Mouse (Mus musculus): ENCODE data around the gene Inka1. TPM values are rescaled to one million over a fixed set of nuclear protein-coding genes. Genes with fewer than 3 reads are reported as not detected.
"Not testable (repeated sequence)": the region's sequence is repeated elsewhere in the genome, so short reads cannot be mapped to it uniquely, and the experiment has no call there.

Inka1 gene
- polyA plus RNA-seq, 1 experiment from 2014 or later, result 27.6 TPM

GRCm38 (mm10) chr9:108017127-108017526, 31.4 kb upstream of the Inka1 start:
- Histone ChIP-seq H3K9me3 (ENCODE audit: control insufficient read depth, low read length) (no peaks in the 10 kb centered on the region), H3K9ac (ENCODE audit: low read length) (no peak overlapping the region), H3K4me2 (replicated peaks; ENCODE audit: low read depth) (no peak overlapping the region), H3K27me3 (ENCODE audit: control insufficient read depth, insufficient read depth, low read length) (no peaks in the 10 kb centered on the region), H3K27ac (replicated peaks) (no peak overlapping the region), H3K4me1 (replicated peaks; ENCODE audit: control insufficient read depth, insufficient read depth) (no peaks in the 10 kb centered on the region), H3K4me3 (ENCODE audit: low read depth, low read length) (no peak overlapping the region), H3K36me3 (ENCODE audit: control insufficient read depth, insufficient read depth, low read length) (no peaks in the 10 kb centered on the region; the same call in 1 of the 2 replicates)
- no peak for ATAC-seq (ENCODE audit: low FRiP score, low TSS enrichment)
- no peak for DNase-seq (ENCODE audit: low spot score)
- TF ChIP-seq EP300 (optimal IDR thresholded peaks at IDR 0.05), result no peak
- TF ChIP-seq CTCF (IDR thresholded peaks at IDR 0.05; ENCODE audit: low read depth), result no peak
- WGBS, result 80% methylated on average over 3 of the region's 3 CpGs

- not testable (repeated sequence) for H3K4me3 ChIP-seq (ENCODE audit: low read depth, low read length); H3K4me1 ChIP-seq (replicated peaks; ENCODE audit: control insufficient read depth, insufficient read depth); H3K36me3 ChIP-seq (ENCODE audit: control insufficient read depth, insufficient read depth, low read length); DNase-seq (ENCODE audit: low spot score); H3K27ac ChIP-seq (replicated peaks); H3K9me3 ChIP-seq (ENCODE audit: control insufficient read depth, low read length); H3K9ac ChIP-seq (ENCODE audit: low read length); H3K27me3 ChIP-seq (ENCODE audit: control insufficient read depth, insufficient read depth, low read length); ATAC-seq (ENCODE audit: low FRiP score, low TSS enrichment); H3K4me2 ChIP-seq (replicated peaks; ENCODE audit: low read depth)
- peak; percentile 39 for TF ChIP-seq CTCF (IDR thresholded peaks at IDR 0.05; ENCODE audit: low read depth)
- 100% methylated on average over 2 of the region's 2 CpGs for WGBS
Observed at GRCm38 (mm10) chr9:108013577-108013976, 27.9 kb upstream of the Inka1 start.

GRCm38 (mm10) chr9:108010385-108010784, 24.7 kb upstream of the Inka1 start:
- Histone ChIP-seq H3K4me2 (replicated peaks; ENCODE audit: low read depth) (no peak overlapping the region), H3K4me1 (replicated peaks; ENCODE audit: control insufficient read depth, insufficient read depth) (no peaks in the 10 kb centered on the region), H3K4me3 (ENCODE audit: low read depth, low read length) (no peak overlapping the region), H3K27ac (replicated peaks) (no peak overlapping the region), H3K9me3 (ENCODE audit: control insufficient read depth, low read length) (no peaks in the 10 kb centered on the region), H3K27me3 (ENCODE audit: control insufficient read depth, insufficient read depth, low read length) (no peaks in the 10 kb centered on the region), H3K9ac (ENCODE audit: low read length) (no peak overlapping the region), H3K36me3 (ENCODE audit: control insufficient read depth, insufficient read depth, low read length) (no peaks in the 10 kb centered on the region)
- TF ChIP-seq EP300 (optimal IDR thresholded peaks at IDR 0.05), result no peak
- no peak for TF ChIP-seq CTCF (IDR thresholded peaks at IDR 0.05; ENCODE audit: low read depth)
- ATAC-seq (ENCODE audit: low FRiP score, low TSS enrichment) (no peak), DNase-seq (ENCODE audit: low spot score) (no peak)

GRCm38 (mm10) chr9:108008041-108008440, 22.4 kb upstream of the Inka1 start:
- Histone ChIP-seq H3K4me3 (ENCODE audit: low read depth, low read length) (no peak overlapping the region), H3K36me3 (ENCODE audit: control insufficient read depth, insufficient read depth, low read length) (no peaks in the 10 kb centered on the region), H3K27me3 (ENCODE audit: control insufficient read depth, insufficient read depth, low read length) (no peaks in the 10 kb centered on the region), H3K4me1 (replicated peaks; ENCODE audit: control insufficient read depth, insufficient read depth) (no peaks in the 10 kb centered on the region), H3K9me3 (ENCODE audit: control insufficient read depth, low read length) (no peaks in the 10 kb centered on the region), H3K27ac (replicated peaks) (0 out of 2 replicates have a peak overlapping the region, but pooled peaks have one; percentile 8), H3K9ac (ENCODE audit: low read length) (no peak overlapping the region), H3K4me2 (replicated peaks; ENCODE audit: low read depth) (no peak overlapping the region)
- TF ChIP-seq EP300 (optimal IDR thresholded peaks at IDR 0.05) (no peak), CTCF (IDR thresholded peaks at IDR 0.05; ENCODE audit: low read depth) (no peak)
- ATAC-seq (ENCODE audit: low FRiP score, low TSS enrichment) (no peak), DNase-seq (ENCODE audit: low spot score) (no peak)
- 76% methylated on average over 5 of the region's 5 CpGs for WGBS

GRCm38 (mm10) chr9:108003531-108003890, 17.8 kb upstream of the Inka1 start:
- Histone ChIP-seq H3K9me3 (ENCODE audit: control insufficient read depth, low read length) (no peaks in the 10 kb centered on the region), H3K36me3 (ENCODE audit: control insufficient read depth, insufficient read depth, low read length) (no peaks in the 10 kb centered on the region), H3K4me1 (replicated peaks; ENCODE audit: control insufficient read depth, insufficient read depth) (no peaks in the 10 kb centered on the region; the same call in 1 of the 2 replicates), H3K27me3 (ENCODE audit: control insufficient read depth, insufficient read depth, low read length) (no peaks in the 10 kb centered on the region), H3K4me2 (replicated peaks; ENCODE audit: low read depth) (peak overlapping the region; percentile 79), H3K9ac (ENCODE audit: low read length) (peak overlapping the region; percentile 99), H3K4me3 (ENCODE audit: low read depth, low read length) (peak overlapping the region; percentile 100), H3K27ac (replicated peaks) (peak overlapping the region; percentile 98; the same call in 1 of the 2 replicates)
- 10% methylated on average over 8 of the region's 8 CpGs for WGBS
- TF ChIP-seq EP300 (optimal IDR thresholded peaks at IDR 0.05) (no peak), CTCF (IDR thresholded peaks at IDR 0.05; ENCODE audit: low read depth) (no peak)
- no peak for DNase-seq (ENCODE audit: low spot score)
- ATAC-seq (ENCODE audit: low FRiP score, low TSS enrichment), result no peak

GRCm38 (mm10) chr9:108002778-108003530, 17.3 kb upstream of the Inka1 start:
- no peaks in the 10 kb centered on the region; the same call in 1 of the 2 replicates for H3K4me1 ChIP-seq (replicated peaks; ENCODE audit: control insufficient read depth, insufficient read depth)
- under 1% methylated on average over 50 of the region's 50 CpGs for WGBS
- no peak for TF ChIP-seq CTCF (IDR thresholded peaks at IDR 0.05; ENCODE audit: low read depth)
- TF ChIP-seq EP300 (optimal IDR thresholded peaks at IDR 0.05), result no peak
- H3K27ac ChIP-seq (replicated peaks), result peak overlapping the region; percentile 98
- peak overlapping the region; percentile 99 for H3K9ac ChIP-seq (ENCODE audit: low read length)
- no peak for DNase-seq (ENCODE audit: low spot score)
- peak overlapping the region; percentile 79 for H3K4me2 ChIP-seq (replicated peaks; ENCODE audit: low read depth)
- ATAC-seq (ENCODE audit: low FRiP score, low TSS enrichment), result no peak
- no peaks in the 10 kb centered on the region for H3K36me3 ChIP-seq (ENCODE audit: control insufficient read depth, insufficient read depth, low read length)
- H3K27me3 ChIP-seq (ENCODE audit: control insufficient read depth, insufficient read depth, low read length), result no peaks in the 10 kb centered on the region
- no peaks in the 10 kb centered on the region for H3K9me3 ChIP-seq (ENCODE audit: control insufficient read depth, low read length)
- peak overlapping the region; percentile 100 for H3K4me3 ChIP-seq (ENCODE audit: low read depth, low read length)
